Mouse (Mus musculus): ENCODE data around the gene Mmp9. TPM values are rescaled to one million over a fixed set of nuclear protein-coding genes. Genes with fewer than 3 reads are reported as not detected.
A peak's percentile ranks its signal among the peaks of the same experiment; 100 is the strongest.

Gene Mmp9
- polyA plus RNA-seq (2016; fragmentation: Nextera tagmentation; extraction: Ambion mirVana), result 0.31 and 0.33 TPM in 2 replicates

DNA sequence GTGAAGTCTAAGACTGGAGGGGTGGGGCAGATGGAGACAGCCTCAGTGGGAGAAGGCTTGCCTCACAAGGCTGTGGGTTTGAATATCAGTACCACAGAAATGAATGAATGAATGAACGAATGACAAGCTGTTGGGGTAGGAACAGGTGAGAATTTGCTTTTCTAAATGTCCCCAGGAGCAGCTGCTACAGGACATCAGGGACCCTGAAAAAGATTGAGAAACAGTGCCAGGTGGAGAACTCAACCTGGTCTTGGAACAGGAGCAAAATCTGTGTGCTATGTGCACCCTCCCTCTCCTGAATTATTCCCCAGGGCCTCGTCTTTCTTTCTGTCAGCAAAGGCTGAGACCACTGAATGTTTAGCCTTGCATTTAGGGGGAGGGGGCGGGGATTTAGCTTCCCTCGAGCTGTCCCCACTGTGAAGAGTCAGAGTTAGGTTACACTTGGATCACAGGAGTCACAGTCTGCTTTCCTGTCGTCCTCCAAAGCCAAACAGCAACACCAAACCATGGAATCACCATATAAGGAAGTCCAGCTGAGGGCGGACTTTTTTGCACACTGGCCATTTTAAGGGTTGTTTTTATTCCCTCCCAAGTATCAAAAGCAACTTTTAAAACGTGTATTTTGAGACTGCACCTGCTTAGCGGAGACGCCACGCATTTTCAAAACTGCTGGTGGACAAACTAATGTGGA lies at the start of gene Mmp9:
Gene Mmp9 (plus strand): TSS at position 641 of the 691 bp plus-strand sequence.
- Histone ChIP-seq H3K9me3 (replicated peaks) (no peaks in the 10 kb centered on the region), H3K4me3 (no peak within 1 kb of the TSS; the same call in 1 of the 2 replicates), H3K4me1 (peaks cover 51% of the 10 kb centered on the region), H3K27ac (0 out of 2 replicates have a peak within 1 kb of the TSS, but pooled peaks have one; percentile 5), H3K27me3 (ENCODE audit: low read depth, poor library complexity, severe bottlenecking) (peaks cover 61% of the 10 kb centered on the region), H3K36me3 (no peaks in the 10 kb centered on the region)
- 25% methylated on average over 10 of the region's 10 CpGs for WGBS
- peak; percentile 37 for DNase-seq (ENCODE audit: low spot score)

- WGBS, result 90% methylated on average over 13 of the region's 13 CpGs
These were observed 49.3 kb upstream of the Mmp9 start for GRCm38 (mm10) chr2:164891056-164891834.

DNA sequence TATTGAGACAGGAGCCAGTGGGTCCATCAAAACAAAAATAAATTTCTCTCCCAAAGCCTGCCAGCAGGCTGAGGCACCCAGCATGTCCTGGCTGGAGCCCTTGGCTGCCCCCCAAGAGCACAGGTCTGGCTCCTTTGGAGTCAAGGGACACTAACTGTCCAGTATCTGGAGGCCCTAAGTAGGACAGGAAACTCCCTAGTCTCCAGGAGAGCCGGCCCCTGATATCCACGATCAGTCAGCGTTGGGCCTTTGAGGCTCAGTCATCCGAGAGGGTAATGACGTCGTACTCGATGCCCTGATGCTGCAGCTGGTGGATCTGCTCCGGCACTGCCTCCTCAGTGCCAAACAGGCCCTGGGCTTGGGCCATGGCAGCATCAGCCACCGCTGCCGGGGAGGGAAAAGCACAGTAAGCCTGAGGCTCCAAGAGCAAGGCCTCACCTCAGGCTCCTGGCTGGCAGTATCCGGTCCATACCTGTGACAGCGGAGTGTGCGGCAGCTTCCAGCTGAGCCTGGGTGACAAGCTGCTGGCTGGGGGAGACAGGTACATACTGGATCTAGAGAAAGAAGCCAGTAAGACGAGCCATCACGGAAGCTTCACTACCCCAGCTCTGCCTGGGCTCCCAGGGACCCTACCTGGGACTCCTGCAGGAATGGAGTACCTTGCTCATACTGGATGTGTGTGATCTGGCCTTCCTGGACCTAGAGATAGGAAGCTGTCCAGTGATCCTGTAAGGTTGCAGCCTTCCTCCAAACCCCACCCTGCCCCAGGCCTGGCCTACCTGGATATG lies 48.5 kb upstream of the Mmp9 start:
- H3K27me3 ChIP-seq (ENCODE audit: low read depth, poor library complexity, severe bottlenecking), result no peaks in the 10 kb centered on the region
- no peak overlapping the region for H3K27ac ChIP-seq
- no peak for DNase-seq (ENCODE audit: low spot score)
- no peak overlapping the region for H3K4me3 ChIP-seq
- H3K9me3 ChIP-seq (replicated peaks), result no peaks in the 10 kb centered on the region
- 94% methylated on average over 15 of the region's 15 CpGs for WGBS
- peaks cover 100% of the 10 kb centered on the region for H3K36me3 ChIP-seq
- H3K4me1 ChIP-seq, result no peaks in the 10 kb centered on the region

More at GRCm38 (mm10) chr2:164891056-164891834, 49.3 kb upstream of the Mmp9 start:
- Histone ChIP-seq H3K4me1 (no peaks in the 10 kb centered on the region), H3K27me3 (ENCODE audit: low read depth, poor library complexity, severe bottlenecking) (no peaks in the 10 kb centered on the region), H3K36me3 (peaks cover 100% of the 10 kb centered on the region), H3K27ac (no peak overlapping the region), H3K9me3 (replicated peaks) (no peaks in the 10 kb centered on the region), H3K4me3 (no peak overlapping the region)
- DNase-seq (ENCODE audit: low spot score), result no peak

- Histone ChIP-seq H3K9me3 (replicated peaks) (no peaks in the 10 kb centered on the region), H3K4me1 (no peaks in the 10 kb centered on the region), H3K27ac (no peak overlapping the region), H3K36me3 (peaks cover 100% of the 10 kb centered on the region), H3K27me3 (ENCODE audit: low read depth, poor library complexity, severe bottlenecking) (no peaks in the 10 kb centered on the region), H3K4me3 (no peak overlapping the region)
- DNase-seq (ENCODE audit: low spot score), result no peak
- WGBS, result 94% methylated on average over 6 of the region's 6 CpGs
These were observed 47.8 kb upstream of the Mmp9 start for GRCm38 (mm10) chr2:164892696-164893216.

DNA sequence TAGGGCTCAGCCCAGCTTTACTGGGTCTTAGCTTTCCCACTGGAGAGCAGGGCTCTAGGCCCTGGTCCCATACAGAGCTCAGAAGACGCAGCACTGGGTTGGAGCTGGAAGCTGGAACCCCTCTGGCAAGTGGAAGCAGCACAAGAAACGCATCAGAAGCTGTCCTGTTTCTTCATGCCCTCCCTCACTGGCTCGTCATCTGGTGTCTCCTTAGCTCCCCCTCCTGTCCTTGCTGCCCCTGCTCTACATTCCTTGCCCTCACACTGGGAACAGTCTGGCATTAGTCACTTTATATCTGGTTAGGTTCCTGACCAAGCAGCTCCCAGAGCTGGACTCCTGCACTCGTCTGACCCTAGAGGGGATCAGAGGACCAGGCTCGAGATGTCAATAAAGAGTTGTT lies 46.5 kb upstream of the Mmp9 start:
- Histone ChIP-seq H3K4me3 (no peak overlapping the region), H3K27me3 (ENCODE audit: low read depth, poor library complexity, severe bottlenecking) (no peaks in the 10 kb centered on the region), H3K4me1 (no peaks in the 10 kb centered on the region), H3K9me3 (replicated peaks) (no peaks in the 10 kb centered on the region), H3K27ac (no peak overlapping the region), H3K36me3 (peaks cover 100% of the 10 kb centered on the region)
- DNase-seq (ENCODE audit: low spot score), result no peak
- WGBS, result 74% methylated on average over 5 of the region's 5 CpGs

DNA sequence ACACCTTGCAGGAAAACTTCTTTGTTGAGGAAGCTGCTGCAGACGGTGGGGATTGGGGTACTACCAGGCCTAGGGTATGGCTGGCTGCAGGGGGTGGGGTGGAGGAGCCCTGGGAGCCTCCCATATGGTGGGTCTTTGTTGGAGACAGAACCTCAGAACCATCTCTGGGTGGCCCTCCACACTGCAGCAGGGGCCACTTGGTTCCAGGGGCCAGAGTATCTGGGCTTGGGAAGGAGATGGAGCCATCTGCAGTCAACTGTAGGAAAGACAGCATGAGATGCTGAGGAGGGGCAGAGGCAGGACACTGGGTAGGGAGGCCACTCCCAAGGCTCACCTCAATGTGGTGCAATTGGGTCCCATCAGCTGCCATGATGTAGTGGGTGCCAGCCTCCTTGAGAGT lies 45.9 kb upstream of the Mmp9 start:
- H3K27me3 ChIP-seq (ENCODE audit: low read depth, poor library complexity, severe bottlenecking), result no peaks in the 10 kb centered on the region
- WGBS, result 80% methylated on average over 1 of the region's 1 CpGs
- H3K4me1 ChIP-seq, result no peaks in the 10 kb centered on the region
- DNase-seq (ENCODE audit: low spot score), result no peak
- no peak overlapping the region for H3K27ac ChIP-seq
- no peak overlapping the region for H3K4me3 ChIP-seq
- H3K36me3 ChIP-seq, result peaks cover 100% of the 10 kb centered on the region
- no peaks in the 10 kb centered on the region for H3K9me3 ChIP-seq (replicated peaks)

DNA sequence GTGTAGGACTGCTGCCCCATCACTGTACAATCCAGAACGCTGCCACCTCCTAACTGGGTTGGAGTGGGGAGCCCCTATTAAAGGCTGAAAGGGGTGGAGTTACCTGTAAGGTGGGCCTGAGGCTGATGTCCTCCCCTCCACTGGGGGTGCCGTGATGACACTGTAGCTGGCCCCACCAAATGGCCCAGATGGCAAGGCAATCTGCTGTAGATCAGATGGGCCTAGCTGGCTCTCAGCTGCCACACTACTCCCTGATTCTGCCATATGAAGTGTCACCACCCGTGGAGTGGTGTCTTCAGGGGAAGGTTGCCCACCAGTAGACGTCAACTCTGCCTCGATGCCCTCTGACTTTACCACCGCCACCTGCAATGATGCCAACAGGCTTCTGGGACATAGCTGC lies 44.7 kb upstream of the Mmp9 start:
- H3K27me3 ChIP-seq (ENCODE audit: low read depth, poor library complexity, severe bottlenecking), result no peaks in the 10 kb centered on the region
- H3K36me3 ChIP-seq, result peaks cover 100% of the 10 kb centered on the region
- H3K4me3 ChIP-seq, result no peak overlapping the region
- 92% methylated on average over 6 of the region's 6 CpGs for WGBS
- H3K4me1 ChIP-seq, result no peaks in the 10 kb centered on the region
- no peak overlapping the region for H3K27ac ChIP-seq
- DNase-seq (ENCODE audit: low spot score), result no peak
- no peaks in the 10 kb centered on the region for H3K9me3 ChIP-seq (replicated peaks)

DNA sequence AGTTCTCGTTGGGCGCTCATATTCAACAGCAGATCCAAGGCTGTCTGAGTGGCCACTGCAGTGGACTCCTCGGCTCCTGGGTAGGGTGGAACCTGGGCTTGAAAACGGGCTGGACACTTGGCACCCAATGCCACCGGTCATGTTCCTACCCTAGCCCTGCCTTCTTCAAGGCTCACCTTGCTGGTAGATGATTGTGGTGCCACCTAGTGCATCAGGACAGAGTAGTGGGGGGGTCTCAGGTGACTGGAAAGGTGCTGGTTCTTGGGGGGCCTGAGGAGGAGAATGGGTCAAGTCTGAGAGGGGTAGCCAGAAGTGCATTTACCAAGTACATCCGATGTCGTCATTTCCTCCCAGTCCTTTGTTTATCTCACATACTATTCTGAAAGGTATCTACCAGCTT lies 42.6 kb upstream of the Mmp9 start:
- peaks cover 100% of the 10 kb centered on the region for H3K36me3 ChIP-seq
- H3K9me3 ChIP-seq (replicated peaks), result no peaks in the 10 kb centered on the region
- 97% methylated on average over 7 of the region's 7 CpGs for WGBS

GRCm38 (mm10) chr2:164899034-164899433 lies 41.5 kb upstream of the Mmp9 start:
- Histone ChIP-seq H3K36me3 (peaks cover 100% of the 10 kb centered on the region), H3K9me3 (replicated peaks) (no peaks in the 10 kb centered on the region), H3K4me1 (no peaks in the 10 kb centered on the region), H3K27me3 (ENCODE audit: low read depth, poor library complexity, severe bottlenecking) (no peaks in the 10 kb centered on the region), H3K4me3 (no peak overlapping the region), H3K27ac (no peak overlapping the region)
- DNase-seq (ENCODE audit: low spot score), result no peak
- WGBS, result 95% methylated on average over 15 of the region's 15 CpGs

More for the DNA sequence above, 42.6 kb upstream of the Mmp9 start:
- no peaks in the 10 kb centered on the region for H3K4me1 ChIP-seq
- no peak overlapping the region for H3K4me3 ChIP-seq
- no peak for DNase-seq (ENCODE audit: low spot score)
- no peak overlapping the region for H3K27ac ChIP-seq
- no peaks in the 10 kb centered on the region for H3K27me3 ChIP-seq (ENCODE audit: low read depth, poor library complexity, severe bottlenecking)

DNA sequence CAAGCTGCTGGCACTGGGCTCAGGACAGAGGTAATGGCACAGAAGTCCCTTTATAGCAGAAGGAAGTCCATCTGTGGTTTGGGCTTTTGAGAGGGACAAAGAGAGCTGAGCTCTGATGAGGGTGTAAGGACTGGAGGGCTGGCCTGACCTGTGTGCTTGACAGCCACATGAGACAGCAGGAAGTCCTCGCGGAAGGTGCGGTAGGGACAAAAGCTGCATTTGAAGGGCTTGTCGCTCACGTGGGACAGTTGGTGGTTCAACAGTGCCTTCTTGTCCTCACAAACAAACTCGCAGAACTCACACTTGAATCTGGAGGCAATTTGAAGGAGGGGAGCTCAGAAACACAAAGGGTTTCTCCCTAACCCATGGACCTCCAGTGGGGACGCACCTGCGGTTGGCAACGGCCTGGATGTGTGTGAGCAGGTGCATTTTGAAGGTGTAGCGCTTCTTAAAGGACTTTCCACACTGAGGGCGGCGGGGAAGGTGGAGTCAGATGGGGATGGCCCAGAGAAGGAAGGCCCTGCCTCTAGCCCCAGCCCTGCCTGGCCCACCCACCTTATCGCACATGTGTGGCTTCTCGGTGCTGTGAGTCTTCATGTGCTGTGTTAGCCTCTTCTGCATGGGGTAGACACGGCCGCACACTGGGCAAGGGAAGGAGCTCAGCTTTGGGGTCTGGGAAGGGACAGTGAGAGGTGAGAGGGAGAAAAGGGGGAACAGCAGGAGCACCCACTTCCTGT lies 40.7 kb upstream of the Mmp9 start:
- H3K27ac ChIP-seq, result no peak overlapping the region
- DNase-seq (ENCODE audit: low spot score), result no peak
- H3K27me3 ChIP-seq (ENCODE audit: low read depth, poor library complexity, severe bottlenecking), result no peaks in the 10 kb centered on the region
- H3K4me3 ChIP-seq, result no peak overlapping the region
- no peaks in the 10 kb centered on the region for H3K9me3 ChIP-seq (replicated peaks)
- peaks cover 100% of the 10 kb centered on the region for H3K36me3 ChIP-seq
- WGBS, result 96% methylated on average over 16 of the region's 16 CpGs
- no peaks in the 10 kb centered on the region for H3K4me1 ChIP-seq

GRCm38 (mm10) chr2:164901380-164901779 lies 39.2 kb upstream of the Mmp9 start:
- Histone ChIP-seq H3K27me3 (ENCODE audit: low read depth, poor library complexity, severe bottlenecking) (no peaks in the 10 kb centered on the region), H3K9me3 (replicated peaks) (peaks cover 3% of the 10 kb centered on the region; the same call in 1 of the 2 replicates), H3K4me3 (no peak overlapping the region), H3K4me1 (no peaks in the 10 kb centered on the region), H3K36me3 (peaks cover 100% of the 10 kb centered on the region), H3K27ac (no peak overlapping the region)
- no peak for DNase-seq (ENCODE audit: low spot score)
- 93% methylated on average over 13 of the region's 13 CpGs for WGBS

- Histone ChIP-seq H3K36me3 (peaks cover 100% of the 10 kb centered on the region), H3K9me3 (replicated peaks) (peaks cover 3% of the 10 kb centered on the region; the same call in 1 of the 2 replicates), H3K27me3 (ENCODE audit: low read depth, poor library complexity, severe bottlenecking) (no peaks in the 10 kb centered on the region), H3K4me1 (no peaks in the 10 kb centered on the region), H3K4me3 (no peak overlapping the region), H3K27ac (no peak overlapping the region)
- WGBS, result 78% methylated on average over 1 of the region's 1 CpGs
- no peak for DNase-seq (ENCODE audit: low spot score)
These were observed 37.1 kb upstream of the Mmp9 start for GRCm38 (mm10) chr2:164903496-164903895.

Measured in limb, embryonic 10.5 days (tissue).